Mouse (Mus musculus): ENCODE results near the gene Timp4.

DNA sequence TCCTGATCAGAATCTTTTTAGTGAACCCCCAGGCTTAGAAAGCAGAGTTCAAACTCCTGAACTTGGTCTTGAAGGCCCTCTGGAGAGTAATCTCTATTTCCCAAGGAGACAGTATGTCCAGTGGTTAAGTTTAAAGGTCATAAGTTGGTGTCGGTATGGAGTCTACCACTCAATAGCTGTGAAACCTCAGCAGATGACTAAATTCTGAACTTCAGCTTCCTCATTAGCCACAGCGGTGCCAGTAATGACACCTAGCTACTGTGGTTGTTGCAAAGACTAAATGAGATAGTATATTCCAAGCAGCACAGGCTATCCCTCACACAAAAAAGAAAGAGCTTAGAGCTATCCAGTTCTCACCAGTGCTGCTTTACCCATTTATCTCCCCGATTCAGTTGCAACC is 36.2 kb upstream of the Timp4 start:
- no peak for TF ChIP-seq CTCF (IDR thresholded peaks at IDR 0.05; ENCODE audit: extremely low read depth, insufficient read depth, low read length)
- TF ChIP-seq POLR2A (IDR thresholded peaks at IDR 0.05; ENCODE audit: extremely low read depth, insufficient read depth, low read length): no peak
